Mouse (Mus musculus): ENCODE data around the gene Psmb3.

DNA sequence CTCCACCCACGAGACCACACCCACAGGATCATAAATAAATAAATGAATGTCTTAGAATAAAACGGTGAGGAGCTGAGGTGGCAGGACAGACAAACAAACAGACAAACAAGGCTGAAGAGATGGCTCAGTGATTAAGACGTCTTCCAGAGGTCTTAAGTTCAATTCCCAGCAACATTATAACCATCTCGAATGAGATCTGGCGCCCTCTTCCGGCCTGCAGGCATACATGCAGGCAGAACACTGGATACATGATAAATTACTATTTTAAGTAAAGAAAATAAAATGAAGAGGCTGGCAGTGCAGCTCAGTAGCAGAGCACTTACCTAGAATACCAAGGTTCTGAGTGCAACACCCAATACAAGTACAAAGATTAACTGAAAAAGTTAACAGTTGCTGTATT is 35.5 kb downstream of the Psmb3 start:
- TF ChIP-seq POLR2A (IDR thresholded peaks at IDR 0.05; ENCODE audit: low read depth, low read length) (no peak), CTCF (conservative IDR thresholded peaks at IDR 0.05; ENCODE audit: insufficient read depth, insufficient read length, low read depth, low read length) (peak; percentile 48)
